Mouse (Mus musculus): Measurements from ENCODE around the gene Cd6.

The Cd6 gene

DNA sequence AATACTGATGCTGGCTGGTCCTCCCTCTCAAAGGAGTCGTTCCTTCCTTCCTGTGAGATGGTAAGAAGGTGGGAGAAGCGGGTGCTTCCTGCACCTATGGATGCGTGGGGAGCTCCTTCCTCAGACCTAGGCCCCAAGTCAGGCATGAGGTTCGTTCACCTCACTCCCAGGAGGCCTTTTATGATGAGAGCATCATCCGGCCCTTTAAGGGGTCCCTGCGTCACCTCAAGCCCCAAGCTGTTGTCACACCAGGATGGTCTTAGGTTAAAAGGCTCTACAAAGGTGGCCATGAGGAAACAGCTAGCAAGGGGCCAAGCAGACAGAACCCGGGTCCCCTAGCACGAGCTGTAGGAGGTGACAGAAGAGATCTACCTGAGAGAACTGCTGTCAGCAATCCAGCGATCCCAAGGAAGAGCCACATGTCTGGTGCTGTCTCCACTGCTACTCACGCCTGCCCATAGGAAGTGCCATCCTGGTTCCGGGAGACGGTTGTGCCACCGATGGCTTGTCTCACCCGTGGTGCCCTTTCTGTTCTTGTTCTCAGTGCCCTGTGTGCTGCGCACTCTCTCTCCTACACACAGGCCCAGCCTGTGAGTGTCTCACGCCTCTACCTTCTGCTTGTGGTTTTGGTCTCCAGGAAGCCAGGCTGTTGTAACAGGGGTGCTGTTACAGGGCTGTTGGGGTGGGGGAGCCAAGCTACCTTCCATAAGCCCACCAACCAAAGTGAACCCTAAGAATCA lies at the start of gene Cd6:
TSS of gene Cd6 (minus strand) at position 623 of the 740 bp plus-strand sequence.
- DNase-seq (ENCODE audit: extremely low read depth, low read depth, low spot score), result no peak

DNA sequence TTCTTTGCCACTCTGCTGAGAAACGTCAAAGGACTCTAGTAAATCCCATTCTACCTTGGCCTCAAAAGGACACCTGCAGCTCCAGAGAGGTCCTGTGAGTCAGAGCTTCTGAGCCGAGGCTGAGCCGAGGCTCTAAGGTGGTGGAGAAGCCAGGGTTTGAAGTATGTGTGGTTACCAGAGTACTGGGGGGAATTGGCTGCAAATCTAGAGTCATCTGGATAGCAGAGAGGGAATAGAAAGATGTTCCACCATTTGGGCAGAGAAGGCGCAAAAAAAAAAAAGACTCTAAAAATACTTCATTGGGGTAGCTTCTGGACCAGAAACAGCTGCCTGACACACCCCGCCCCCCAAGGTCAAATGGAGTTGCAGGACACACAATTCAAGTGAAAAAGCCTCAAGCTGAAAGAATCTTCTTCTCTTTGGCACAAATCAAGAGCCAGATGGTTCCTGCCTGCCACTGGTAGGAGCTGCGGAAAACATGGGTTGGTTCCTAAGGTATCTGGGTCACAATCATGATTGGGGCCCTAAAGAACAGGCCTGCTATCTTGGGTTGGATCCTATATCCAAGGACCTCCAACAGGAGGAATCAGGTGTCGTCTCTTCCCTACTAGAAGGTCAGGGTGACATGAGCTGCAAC lies 48.5 kb upstream of the Cd6 start:
- no peak for DNase-seq (ENCODE audit: extremely low read depth, low read depth, low spot score)

DNA sequence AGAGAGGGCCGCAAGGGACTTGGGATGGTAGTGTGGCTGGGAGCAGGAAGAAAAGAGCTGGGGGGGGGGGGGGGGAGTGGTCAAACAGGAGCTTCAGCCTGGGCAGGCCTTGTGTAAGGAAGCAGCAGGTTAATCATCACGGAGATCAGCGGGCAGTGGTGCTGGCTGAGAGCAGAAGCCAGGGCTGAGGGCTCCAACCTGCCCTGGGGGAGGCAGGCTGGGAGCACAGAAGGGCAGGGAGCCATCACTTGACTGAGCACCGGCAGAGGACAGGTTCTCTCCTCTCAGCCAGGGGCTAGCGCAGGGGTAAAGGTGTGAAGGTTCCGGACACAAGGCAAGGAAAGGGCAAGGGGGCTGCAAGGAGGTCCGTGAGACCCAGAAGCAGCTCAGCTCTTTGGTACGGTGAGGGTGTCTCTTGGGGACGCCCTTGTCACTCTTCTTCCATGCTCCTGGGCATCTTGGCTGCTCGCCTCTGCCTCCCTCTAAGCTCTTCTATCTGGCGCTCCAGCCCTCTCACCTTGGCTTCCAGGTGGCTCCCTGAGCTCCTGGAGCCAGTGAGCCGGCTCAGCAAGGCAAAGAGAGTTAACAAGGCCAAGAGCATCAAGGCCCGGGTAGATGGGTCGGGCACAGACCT lies 41.6 kb upstream of the Cd6 start:
- peak; percentile 78 for DNase-seq (ENCODE audit: extremely low read depth, low read depth, low spot score)

DNA sequence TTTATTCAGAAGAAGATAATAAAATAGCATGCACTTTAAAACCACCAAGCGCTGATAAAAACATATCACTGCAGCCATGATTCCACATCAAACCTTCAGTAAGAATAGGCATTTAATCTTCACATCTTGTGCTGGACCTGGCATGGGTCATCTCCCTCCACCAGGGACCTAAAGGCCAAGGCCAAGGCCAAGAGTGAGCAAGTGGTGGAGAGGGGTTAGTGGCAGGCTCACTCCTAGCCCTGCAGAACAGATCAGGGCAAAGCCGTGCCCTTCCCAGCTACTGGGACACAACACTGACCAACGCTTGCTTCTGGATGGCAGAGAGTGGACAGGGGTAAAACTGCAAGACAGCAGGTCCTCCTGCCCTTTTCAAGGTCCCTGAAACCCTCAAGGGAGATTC lies 40.8 kb upstream of the Cd6 start:
- DNase-seq (ENCODE audit: extremely low read depth, low read depth, low spot score), result no peak

DNA sequence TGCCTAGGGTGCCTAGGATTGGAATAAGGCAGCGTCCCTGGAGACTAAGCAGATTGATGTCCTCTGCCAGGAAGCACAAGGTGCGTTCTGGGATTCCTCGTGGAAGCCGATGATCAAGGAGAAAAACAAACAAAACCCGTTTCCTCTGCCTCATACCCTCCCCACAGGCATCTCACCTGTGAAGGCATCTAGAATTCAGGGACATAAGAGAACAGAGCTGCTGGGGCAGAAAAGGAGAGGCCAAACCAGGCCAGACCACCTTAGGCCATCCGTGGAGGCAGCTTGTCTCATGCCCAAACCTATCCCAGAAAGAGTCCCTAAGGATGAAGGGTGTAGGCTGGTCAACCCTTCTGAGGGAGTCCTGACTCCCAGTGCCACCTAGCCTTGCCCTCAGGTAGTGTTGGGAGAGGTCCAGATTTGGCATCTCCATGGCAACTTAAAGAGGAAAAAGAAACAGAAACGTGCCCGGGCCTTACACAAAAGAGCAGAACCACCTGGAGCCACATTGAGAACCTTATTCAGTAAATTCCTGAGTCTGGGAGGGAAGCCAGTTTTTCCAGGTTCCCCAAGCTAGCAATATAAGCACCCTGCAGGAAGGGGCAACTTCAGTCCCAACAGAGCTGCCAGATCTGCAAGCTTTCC lies 40.1 kb upstream of the Cd6 start, which contains the start of gene Tmem132a:
TSS of gene Tmem132a (minus strand) at position 55 of the 642 bp plus-strand sequence.
- peak; percentile 88 for DNase-seq (ENCODE audit: extremely low read depth, low read depth, low spot score)

DNA sequence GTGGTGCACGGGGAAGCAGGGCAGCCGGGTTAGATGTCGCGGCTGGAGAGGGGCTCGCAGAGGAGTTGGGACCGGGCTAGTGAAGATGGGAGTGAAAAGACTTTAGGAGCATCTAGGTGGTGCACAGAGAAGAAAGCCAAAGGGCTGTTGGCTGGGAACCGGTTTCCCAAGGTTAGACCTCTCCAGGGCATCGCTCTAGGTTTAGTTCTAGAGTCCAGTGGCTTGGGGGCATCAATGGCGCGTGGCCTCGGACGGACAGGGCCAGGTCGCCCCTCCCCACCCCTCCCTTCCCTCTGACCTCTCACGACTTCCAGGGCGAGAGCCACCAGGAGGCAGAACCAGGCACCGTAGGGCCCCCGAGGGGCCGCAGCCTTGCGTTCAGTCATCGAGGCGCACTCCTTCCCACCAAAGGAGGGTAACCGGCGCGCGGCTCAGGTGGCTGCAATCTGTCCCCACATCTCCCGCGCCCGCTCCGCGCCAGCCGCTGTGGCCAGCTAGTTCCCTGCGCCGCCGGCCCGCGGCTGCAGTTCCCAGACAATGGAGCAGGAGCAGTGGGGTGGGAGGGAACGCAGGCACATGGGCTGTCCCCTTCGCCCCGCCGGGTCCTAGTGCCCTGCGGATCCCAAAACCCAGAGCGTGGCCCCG lies 39.5 kb upstream of the Cd6 start:
- no peak for DNase-seq (ENCODE audit: extremely low read depth, low read depth, low spot score)

DNA sequence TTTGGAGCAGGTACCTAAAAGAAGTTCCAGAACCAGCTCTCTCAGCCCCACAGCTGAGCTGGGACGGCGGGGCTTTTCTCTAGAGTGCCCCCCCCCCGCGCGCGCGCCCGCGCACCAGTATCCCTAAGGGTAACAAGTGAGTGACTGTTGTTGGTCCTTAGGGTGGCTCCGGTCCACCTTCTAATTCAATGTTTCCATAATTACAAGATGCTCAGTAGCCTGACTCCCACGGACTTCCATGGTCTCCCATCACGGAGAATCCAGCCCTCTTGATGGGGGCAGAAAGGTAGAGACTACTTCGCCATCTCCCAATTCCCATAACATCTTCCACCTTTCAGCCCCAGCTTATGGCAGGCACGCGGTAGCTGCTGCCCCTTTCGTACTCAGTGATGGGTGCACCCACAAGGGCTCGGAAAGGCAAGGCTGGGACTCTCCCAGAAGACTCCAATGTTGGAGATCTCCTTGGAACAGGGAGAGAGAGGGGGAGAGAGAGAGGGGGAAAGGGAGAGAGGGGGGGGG lies 38.8 kb upstream of the Cd6 start:
- DNase-seq (ENCODE audit: extremely low read depth, low read depth, low spot score), result no peak

DNA sequence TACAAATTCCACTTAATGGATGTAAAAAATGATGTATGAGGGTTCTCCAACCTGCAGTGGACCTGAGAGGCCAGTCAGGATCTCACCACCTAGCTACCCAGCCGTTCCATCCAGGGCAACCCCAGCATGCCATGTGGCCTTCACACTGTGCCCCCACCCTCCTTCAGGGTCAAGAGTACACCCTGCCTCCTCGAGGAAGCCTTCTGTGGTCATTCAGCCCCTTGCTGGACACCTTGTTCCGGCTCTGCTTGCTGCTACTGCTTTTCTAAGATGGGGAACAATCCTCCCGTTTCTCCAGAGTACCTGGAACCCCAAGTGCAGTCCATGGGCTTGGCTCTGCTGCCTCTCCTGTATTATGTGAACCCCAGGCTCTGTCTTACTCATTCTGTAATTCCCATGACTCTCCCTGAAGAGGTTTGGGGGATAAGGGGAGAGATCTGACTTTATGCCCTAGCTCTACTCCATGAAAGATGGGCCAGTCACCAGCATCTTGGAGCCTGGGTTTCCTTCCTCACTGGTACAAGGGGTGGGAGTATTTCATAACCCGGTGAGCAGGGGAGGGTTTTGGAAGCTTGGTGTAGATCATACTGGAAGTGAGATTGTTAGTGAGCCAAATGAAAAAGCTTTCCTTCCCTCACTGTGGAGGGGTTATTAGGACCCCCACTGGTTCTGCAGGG lies 38.2 kb upstream of the Cd6 start:
- DNase-seq (ENCODE audit: extremely low read depth, low read depth, low spot score), result no peak

DNA sequence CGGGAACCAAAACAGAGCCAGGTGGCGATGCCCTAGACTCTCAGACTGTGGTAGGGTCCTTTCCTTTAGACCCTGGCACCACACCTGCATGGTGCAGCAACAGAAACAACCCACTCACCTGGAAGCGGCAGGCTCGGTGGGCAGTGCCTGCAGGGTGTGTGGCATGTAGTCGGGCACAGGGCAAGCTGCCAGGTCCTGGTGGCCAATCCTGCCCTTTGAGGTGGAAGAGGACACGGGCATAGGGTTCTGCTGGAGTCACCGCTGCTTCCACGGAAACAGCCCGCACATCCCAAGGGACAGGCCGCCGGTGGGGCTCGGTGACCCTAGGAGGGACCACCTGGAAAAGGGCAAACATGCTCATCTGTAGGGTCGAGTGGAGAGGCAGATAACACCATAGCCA lies 36.5 kb upstream of the Cd6 start:
- DNase-seq (ENCODE audit: extremely low read depth, low read depth, low spot score), result no peak

DNA sequence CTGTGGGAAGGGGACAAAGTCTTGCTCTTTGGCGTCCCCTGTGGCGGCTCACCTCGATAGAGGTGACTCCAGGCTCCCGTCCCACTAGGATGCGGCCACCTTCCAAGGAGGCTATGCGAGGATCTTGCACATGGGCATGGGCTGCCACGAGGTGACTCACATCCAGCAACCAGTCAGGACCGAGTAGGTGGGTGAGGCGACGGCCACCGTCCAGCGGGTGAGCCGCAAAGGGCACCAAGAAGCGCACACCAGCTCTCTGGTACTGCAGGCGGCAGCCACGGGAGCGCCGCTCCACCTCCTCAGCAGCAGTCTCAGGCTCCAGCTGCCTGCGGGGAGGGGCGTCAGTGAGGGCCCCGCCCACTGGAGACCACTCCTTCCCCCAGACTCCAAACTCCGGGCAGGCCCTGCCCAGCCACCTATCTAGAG lies 30.2 kb upstream of the Cd6 start:
- no peak for DNase-seq (ENCODE audit: extremely low read depth, low read depth, low spot score)

DNA sequence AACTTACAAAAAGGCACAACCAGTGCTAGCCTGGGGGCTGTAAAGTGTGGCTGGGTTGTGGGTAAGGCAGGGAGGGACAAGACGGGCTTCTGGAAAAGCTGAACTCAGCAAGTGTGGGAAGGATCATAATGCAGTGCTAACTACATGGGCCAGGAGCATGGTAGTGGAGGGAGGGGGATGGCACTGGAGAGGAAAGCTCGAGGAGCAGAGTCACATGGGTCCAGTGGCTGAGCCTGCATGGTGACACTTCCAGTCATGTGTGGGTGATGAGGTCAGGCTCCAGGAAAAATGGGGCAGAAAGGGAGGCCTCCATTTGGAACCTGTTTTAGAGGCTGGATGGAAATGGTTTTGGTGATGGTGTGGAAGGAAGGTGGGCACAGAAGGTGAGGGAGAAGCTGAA lies 26.7 kb upstream of the Cd6 start:
- no peak for DNase-seq (ENCODE audit: extremely low read depth, low read depth, low spot score)

DNA sequence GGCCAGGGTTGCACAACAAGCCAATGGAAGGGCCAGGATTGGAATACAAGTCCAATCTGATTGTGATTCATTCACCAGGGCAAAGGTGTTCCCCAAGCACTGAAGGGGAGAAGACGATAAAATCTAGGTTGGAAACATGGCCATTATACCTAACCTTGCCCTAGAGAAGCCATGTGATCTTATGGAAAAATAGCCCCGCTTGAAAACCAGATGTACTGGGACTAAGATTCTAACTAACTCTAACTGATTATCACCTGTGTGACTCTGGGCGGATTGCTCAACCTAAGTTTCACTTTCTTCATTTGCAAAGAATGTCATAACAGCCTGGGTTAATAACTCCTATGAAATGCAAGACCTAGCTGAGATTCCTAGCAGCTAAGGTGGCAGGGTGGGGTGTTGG lies 25.6 kb upstream of the Cd6 start:
- DNase-seq (ENCODE audit: extremely low read depth, low read depth, low spot score), result peak; percentile 77

DNA sequence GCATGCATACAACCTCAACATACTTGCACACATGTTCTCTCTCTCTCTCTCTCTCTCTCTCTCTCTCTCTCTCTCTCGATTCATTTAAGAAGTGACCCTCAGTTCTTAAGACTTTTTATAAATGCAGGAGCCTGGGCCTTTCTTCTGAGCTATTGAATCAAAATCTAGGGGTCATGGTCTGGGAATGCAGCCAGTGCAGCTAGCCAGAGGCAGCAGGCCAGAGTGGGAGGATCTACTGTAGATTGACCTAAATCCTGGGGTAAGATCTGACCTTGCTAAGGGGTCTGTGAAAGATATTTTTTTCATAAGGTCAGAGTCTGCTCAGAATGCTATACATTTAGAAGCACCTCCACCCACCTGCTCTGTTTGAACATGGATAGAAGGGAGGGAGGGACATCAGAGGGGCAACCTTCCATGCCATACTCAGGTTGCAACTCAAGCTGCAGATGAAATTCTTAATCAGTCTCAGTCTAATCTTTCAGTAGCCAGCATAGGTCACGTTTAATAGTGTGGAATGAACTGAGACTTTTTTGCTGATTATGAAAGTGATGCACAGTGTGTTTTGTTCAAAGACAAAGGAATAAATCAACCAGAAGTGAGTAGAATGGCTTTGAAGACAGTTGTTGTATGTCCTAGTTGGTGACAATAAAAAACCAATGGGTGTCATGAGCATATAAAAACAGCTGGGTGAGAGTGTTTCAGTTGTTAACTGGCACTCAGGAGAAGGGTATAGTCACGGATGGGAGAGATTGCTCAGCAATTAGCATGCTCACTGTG lies 17.6 kb upstream of the Cd6 start:
- DNase-seq (ENCODE audit: extremely low read depth, low read depth, low spot score), result no peak

DNA sequence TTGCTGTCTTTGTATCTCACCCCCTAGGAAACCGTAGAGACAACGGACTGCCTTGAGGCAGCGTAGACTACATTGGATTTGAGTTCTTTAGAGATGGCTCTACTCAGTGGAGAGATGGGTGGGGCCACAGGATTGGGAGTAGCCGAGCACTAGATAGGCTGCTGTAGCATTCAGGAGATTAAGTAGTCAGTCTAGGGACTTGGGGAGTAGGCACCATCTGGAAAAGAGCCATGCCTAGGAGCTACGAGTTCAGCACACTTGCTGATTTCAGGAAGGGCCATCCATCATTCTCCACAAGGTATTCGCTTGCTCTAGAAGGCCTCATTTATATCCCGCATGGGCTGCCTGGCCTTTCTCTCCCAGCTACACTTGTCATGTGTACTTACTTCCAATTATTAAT lies 16.3 kb upstream of the Cd6 start:
- no peak for DNase-seq (ENCODE audit: extremely low read depth, low read depth, low spot score)

DNA sequence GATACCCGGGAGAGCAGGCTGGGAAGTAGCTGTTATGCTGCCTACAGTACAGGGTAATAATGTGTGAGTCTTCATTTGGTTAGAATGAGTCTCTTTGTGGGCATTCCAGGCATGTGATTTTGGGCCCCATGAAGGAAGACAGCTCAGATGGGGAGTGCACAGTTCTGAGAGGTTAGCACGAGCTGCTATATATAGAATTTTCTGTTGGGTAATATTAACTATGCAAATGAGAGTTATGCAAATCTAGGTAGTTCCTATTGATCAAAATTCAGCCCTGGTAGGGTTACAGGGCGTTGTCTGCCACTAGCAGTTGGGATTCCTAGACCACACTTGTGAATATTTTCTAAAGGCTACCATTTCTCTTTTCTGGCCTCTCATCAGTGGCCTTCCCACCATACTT lies 15.6 kb upstream of the Cd6 start:
- DNase-seq (ENCODE audit: extremely low read depth, low read depth, low spot score), result no peak

DNA sequence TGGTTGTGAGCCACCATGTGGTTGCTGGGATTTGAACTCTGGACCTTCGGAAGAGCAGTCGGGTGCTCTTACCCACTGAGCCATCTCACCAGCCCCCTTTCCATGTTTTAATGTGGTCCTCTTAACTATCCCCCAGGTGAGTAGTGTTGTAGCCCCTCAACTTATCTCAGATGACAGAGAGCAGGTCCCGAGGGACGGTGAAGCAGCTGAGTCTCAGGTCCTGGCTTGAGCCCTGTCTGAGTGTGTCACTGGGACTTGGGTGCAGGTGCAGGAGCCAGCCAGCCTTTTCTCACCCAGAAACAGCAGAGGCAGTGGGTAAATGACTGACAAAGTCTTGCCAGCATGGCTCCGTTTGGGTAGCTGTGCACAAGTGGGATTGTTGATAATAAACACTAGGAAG lies 14.3 kb upstream of the Cd6 start:
- DNase-seq (ENCODE audit: extremely low read depth, low read depth, low spot score), result no peak

DNA sequence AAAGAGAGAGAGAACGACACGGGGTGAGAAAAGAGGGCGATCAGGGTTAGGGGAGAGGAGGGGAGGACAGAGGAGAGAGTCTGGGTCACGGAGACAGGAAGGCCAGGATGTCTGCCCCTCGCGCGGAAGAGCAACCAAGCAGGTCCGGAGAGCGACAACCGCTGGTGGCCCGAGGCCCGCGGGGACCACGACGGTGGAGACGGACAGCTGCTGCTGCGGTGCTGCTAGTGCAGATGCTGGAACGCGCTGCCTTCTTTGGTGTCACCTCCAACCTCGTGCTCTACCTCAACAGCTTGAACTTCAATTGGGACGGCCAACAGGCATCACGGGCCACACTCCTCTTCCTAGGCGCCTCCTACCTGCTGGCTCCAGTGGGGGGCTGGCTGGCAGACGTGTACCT lies 13.1 kb upstream of the Cd6 start:
- DNase-seq (ENCODE audit: extremely low read depth, low read depth, low spot score), result no peak

DNA sequence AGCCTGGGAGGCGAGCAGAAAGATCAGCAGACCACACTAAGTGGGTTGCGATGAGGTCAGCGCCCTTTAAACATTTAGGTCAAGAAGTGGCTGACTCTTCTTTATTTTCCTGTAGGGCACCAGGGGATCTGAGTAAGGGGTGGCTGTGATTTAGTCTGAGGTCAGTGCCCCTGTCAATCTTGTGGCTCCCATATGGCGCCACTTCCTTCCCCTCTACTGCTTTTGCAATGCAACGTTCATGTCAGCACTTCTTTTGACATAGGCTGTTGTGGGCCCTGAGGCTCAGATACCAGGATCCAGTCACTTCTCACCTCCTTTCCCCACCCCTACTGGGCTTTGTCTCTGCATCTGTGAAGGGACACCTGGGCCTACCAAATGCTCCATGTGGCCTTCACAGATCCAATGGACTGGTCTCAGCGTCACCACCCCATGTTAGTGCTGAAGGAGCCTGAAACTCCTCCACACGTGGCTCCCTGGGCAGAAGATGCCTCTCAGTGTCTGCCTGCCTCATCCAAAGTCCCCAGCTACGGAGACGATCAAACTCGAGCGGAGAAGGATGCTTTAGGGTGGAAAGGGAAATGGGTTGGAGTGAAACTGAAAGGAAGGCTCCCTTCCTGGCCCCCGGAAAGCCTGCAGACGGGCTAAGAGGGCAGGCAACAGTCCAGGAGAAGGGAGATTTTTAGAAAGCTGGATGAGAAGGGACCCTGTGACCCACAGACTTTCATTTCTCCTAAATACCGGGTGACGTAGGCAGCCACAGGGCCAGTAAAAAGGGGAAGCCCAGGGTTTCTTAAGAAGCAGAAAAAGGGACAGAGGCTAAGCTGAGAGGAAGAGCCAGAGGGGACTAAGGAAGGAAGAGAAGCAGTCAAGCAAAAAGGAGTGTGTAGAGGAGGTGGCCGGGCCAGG lies 12.1 kb upstream of the Cd6 start:
- no peak for DNase-seq (ENCODE audit: extremely low read depth, low read depth, low spot score)
